Mouse (Mus musculus): ENCODE results near the gene Gsta3.
"Not testable (repeated sequence)": the region's sequence is repeated elsewhere in the genome, so short reads cannot be mapped to it uniquely, and the experiment has no call there.

Gsta3 gene

DNA sequence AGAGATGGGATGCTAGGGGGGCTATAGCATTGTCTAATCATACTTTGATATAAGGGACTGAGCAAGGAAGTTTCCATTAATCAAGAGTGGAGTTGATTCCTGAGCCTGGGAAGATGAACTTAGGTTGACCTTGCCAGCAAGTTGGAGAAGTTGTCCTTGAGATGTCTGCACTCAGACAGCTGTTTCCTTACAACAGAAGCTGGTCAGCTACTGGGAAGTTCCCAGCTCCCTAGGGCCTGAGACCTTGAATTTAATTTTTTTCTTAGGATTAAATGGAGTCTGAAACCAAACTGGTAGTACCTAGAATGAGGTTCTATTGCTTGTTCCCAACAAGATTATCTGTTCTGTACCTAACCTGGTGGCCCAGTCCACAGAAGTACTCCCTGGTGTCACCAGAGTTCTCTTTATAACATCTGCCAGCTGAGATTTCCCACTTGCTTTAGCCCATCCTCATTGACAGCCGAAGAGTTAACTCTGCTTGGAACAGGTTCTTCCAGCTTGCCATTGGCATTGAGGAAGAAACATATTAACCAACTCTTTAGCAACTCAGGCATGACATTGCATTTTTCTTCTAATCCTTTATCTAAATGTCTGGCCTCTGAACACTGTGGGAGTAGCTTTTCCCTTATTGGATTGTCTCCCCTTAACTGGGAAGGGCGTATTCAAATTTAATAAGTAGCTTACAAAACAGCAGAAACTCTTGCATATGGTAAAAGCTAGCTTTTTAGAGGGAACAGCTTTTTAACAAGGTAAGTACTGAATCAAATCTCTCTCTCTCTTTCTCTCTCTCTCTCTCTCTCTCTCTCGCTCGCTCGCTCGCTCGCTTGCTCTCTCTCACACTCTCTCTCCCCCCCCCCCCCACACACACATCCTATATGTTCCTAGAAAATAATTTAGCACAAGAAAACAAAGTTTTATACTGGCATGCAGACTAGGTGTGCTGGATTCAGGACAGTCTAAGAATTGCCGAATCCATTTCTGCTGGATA lies at the start of gene Gsta3:
TSS of gene Gsta3 (plus strand) at position 679 of the 988 bp plus-strand sequence.
- DNase-seq (ENCODE audit: low spot score) = no peak

DNA sequence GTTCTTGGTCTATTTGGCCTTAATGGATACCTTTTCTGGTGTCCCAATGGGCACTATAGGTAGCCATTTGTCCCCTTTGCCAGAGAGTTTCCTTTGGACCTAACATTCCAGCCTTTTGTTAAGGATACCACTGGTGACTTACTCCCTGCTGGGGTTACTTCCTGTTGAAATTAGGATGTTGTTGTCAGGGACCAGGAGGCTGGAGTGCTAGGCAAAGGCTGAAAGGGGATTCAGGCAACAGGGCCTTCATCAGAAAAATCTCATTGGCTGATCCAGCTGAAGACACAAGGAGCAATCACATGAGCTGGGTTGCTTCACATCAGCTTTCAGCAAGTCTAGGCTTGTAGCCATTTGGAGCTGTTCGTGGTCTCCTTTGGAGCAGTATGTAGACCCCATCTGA lies 34.1 kb upstream of the Gsta3 start:
- no peak for DNase-seq (ENCODE audit: low spot score)

DNA sequence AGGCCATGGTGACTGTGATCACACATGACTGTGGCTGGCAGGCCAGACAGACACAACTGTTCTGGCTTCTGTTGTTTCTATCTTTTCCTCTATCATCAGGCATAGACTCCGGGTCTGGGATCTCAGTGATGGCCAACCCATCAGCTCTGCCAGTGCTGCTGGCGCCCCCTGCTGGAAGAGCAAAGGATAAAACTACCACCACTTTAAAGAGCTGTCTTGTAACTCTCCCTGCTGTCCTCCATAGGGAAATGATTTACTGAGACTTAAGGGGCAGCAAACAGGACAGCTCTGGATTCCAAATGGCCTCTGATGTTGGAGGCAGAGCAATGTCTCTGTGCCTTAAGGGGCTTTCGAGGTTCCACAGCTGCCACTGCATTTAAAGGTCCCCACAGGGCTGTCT lies 26.9 kb upstream of the Gsta3 start:
- DNase-seq (ENCODE audit: low spot score) = not testable (repeated sequence)

DNA sequence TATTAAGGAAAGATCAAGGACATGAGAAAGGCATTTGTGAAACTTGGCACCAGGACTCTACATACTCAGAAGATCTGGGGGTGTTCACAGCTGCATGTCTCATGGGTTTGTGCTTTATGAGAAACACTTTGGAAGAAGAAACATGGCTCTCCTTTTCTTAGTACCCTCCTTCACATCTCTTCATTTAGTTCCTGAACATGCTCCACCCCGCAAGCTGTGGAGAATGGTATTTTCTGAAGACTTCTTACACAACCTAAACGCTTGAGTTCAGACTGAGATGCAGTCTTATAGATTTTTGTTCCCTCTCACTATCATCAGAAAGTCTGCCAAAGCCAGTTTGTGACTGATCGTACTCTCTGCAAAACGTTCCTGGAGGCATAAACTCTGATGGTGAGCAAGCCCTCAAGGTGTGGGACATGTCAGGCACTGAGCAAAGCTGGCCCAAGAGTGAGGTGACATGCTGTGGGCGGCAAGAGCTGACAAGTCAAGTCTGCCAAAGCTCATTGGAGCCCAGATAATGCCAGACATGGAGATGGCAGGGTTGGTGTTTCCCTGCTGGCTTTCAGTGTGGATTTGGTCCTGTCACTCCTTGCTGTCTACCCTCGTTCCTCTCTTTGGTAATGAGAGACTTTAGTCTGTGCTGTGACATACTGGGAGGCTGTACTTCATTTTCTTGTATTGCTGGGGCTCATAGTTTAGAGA lies 26.2 kb upstream of the Gsta3 start:
- not testable (repeated sequence) for DNase-seq (ENCODE audit: low spot score)

DNA sequence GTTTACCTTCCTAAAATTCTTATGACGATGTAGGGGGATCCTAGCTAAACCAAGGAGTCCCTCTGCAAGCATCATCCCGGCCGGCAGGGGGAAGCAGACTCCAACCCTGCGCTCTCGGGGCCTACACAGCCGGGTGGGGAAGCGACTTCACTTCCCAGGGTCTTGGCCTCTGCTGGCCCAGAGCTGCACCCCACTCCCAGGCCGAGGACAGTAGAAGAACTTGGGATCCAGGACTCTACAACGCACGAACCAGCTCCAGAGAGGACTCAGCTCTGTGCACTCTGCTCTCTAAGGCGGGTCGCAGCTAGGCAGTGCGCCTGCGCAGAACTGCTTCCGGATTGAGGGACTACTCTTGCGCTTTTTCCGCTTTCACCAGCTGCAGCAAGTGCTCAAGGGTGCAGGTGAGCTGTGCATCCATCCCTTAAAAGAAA lies 21.9 kb upstream of the Gsta3 start, which contains the start of gene Tmem14a:
TSS of gene Tmem14a (plus strand) at position 87 of the 431 bp plus-strand sequence.
- peak; percentile 76 for DNase-seq (ENCODE audit: low spot score)

DNA sequence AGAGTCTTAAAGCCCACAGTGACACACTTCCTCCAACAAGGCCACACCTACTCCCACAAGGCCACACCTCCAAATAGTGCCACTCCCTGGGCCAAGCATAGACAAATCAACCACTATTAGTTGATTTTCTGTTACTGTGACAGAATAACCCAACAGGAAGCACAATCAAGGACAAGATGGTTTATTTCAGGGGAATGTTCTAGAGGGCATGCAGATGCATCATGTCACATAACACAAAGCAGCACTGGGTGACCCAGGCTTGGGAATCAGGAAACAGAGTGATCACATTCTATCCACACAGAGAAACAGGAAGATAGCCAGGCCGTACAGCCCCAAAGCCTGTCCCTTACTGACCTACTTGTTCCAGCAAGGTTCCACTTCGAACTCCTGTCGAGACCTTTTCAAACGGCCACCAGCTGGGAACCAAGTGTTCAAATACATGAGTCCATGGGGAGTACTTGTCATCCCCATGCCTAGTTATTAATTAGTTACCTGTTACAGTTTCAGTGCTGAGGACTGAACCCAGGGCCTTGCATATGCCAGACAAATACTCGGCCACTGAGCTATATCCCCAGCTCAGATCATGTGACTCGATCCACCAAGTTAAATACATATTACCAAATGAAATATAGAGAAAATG lies 12.5 kb upstream of the Gsta3 start:
- DNase-seq (ENCODE audit: low spot score) = no peak

DNA sequence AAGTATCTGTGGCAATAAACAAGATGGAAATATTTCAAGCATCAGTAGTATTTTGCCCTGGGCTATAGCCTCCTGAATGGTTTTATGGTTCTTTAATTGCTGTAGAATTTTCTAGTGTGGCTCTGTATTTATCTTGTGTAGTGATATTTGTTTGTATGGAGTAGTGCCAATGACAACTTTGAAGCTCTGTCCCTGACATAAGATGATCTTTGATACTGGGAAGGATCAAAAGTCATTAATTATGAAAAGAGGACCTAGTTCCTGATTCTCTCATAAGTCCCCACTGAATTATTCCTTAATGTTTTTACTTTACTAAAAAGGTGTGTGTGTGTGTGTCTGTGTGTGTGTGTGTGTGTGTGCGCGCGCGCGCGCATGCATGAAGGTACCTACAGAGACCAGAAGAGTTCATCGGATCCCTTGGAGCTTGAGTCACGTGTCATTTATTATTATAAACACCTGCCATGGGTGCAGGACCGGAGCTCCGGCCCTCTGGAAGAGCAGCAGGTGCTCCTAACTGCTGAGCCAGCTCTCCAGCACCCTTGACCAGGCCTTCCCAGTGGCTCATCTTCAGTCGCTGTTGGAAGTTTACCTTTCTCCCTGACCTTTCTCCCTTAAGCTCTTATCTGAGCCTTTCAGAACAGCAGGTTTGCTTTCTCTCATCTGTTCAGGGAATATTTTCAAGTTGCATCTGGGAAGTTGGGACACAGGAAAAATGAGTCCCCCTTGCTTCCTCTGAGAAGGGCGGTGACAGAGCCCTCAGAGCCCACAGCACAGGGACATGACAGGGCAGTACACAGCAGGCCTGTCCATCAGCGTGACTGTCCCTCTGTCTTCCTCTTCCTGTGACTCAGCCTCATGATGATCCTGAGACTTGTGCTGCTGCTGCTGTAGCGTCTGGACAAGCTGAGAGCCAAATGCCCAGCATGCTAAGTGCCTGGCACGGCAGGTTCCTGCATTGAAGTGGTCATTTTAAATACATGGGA lies 11.4 kb upstream of the Gsta3 start:
- not testable (repeated sequence) for DNase-seq (ENCODE audit: low spot score)

DNA sequence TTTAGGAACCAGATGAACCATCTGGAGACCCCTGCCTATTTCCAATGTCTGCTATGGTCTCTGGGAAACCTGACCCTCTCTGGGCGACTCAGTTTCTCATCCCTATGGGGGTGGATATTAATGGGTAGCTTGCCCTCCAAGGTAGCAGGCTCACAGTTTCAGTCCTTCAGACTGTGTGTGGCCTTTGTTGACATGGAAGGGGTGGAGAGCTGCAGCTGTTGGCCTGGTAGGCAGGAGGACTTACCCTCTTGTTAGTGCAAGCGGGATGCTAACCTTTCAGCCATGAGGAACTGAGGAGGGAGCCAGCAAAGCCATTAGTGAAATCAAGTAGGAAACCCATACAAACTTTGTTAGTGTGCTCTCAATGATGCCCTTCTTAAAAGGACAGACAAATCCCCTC lies 10.0 kb upstream of the Gsta3 start:
- DNase-seq (ENCODE audit: low spot score) = no peak

DNA sequence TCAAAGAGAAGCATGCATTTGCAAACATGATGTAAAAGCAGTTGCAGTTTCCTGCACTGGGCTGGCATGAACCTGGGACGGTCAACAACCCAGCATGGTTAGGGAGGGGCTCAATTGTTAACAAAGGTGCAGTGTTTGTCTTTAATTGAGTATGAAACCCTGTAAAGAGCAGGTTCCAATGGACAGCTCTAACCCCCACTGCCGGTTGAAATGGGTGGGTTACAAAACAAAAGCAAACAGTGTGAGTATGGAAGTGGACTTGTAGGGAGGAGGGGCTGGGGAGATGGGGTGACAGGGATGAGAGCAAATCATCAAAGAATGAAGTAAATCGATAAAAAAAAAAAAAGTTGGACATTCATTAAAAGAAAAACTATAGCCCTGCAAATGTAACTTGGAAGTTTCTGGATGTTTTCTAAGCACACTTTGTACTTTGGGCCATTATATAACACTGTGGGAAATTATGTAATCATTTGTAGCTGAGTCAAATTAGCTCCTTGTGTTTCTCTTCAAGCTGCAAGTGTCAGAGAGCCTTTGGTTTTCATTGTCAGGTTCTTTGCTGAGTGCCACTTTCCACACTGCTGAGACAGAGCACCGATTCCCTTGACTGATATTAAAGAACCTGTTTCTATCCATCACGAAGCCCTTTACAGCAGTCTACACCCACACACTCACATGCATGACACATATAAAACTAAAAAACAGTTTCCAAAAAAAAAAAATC lies 8.5 kb upstream of the Gsta3 start:
- peak; percentile 69 for DNase-seq (ENCODE audit: low spot score)

DNA sequence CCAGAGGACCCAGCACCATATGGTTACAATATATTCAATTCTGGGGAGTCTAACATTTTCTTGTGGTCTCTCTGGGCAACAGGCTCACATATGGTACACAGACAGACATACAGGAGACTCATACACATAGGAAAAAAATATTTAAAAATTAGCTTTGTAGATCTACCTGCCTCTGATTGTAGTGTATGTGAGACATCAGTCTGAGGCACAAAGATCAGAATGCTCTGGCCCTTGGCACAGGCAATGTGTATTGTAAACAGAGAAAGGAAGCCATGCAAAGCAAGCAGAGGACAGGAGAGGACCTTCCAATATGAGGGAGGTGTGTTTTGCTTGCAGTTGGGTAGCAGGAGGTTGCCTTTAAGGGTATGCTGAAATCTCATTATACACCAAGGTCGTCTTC lies 7.9 kb upstream of the Gsta3 start:
- no peak for DNase-seq (ENCODE audit: low spot score)

DNA sequence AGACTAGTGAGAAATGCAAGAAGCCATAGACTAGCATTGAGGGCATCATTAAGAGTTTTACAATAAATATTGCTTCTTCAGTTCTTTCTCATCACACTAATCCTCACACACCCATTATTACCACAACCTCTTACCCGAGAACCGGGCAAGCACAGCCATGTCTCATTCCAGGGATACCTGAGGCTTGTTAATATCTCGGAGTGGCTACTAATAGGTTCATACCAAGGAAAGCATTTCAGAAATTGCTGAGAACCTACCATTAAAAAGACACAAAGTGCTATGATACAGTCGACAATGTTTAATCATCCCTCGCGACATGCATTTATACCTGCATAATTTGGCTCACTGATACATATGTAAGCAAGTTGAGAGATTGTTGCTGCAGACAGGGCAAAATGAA lies 5.0 kb upstream of the Gsta3 start:
- DNase-seq (ENCODE audit: low spot score) = no peak

DNA sequence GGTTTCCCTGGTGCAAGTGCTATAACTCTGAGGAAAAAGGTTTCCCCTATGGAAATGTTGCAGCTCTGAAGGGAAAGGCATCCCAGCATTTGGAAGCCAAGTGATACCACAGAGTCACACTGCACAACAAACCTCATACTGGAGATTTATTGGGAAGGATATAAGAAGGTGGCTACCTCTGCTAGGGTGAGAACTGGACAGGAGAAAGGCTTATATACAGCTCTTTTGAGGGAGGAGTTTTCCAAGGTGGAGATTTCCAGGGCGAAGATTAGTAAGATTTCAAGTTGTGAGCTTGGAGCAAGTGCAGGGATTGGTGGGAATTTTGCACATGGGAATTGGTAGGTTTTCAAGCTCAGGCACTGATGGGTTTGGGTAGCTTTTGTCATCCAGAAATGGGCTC lies 707 bp downstream of the Gsta3 start:
- DNase-seq (ENCODE audit: low spot score) = no peak

DNA sequence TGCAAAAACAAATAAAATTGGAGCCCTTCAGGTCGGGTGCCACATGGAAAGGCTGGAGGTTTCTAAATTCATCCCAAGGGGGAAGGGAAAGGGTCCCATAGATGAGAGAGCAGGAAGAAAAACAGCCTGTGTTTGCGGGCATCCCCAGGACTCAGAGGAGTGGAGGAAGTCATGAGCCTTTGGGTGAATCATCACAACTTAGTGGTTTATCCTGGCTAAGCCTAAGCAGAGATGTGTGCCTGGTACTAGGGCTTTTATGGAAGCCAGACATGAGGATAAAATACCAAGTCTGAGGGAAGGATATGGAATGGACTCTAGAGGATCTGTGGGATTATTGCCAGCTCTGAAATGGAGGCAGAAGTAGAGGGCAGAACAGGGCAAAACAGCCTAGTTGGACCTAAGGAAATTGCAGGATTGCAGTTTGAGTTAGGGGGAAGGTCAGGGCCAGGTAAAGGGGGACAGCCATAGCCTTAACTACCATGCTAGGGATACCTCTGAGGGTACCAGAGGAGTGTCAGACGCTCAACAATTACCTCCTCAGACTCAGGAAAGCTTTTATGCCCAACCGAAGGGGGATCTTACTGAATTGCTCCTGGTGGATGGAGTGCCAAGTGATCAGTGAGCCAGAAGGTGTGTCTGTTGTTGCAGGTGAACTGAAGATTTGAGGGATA lies 4.0 kb downstream of the Gsta3 start:
- no peak for DNase-seq (ENCODE audit: low spot score)

DNA sequence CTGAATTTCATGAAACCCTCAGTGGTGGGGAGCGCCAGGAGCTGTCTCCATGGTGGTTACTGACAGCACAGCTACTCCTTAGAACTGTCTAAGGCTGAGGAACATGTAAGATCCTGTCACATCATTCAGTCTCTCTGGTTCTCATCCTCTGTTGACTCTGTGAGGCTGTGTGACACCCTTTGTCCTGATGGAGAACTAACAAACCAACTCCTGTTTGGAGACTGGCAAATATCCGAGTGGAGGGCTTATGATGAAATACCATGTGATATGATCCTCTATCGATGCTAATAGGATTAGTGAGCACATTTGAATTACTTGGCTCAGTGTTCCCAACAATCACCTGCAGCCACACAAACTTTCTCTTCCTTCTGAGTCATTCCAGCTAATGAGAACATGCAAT lies 5.7 kb downstream of the Gsta3 start:
- no peak for DNase-seq (ENCODE audit: low spot score)

DNA sequence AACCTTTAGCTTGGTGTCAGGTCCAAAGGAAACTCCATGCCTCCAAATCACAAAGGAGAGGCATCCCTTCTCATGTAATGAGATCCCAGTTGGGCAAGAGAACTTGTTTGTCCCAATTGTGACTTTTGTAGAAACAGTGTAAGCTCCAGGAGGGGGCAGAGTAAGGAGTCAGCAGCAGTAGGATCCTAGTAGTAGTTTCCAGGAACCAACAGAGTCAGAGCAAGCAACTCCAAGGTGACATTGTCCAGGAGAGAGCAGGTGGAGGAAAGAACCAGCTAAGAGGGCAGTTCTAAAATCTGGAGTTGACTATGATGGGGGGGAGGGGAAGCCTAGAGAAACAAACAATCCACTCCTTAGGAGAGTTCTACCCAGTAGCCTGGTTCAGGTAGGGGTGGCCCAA lies 7.5 kb downstream of the Gsta3 start:
- DNase-seq (ENCODE audit: low spot score) = no peak

DNA sequence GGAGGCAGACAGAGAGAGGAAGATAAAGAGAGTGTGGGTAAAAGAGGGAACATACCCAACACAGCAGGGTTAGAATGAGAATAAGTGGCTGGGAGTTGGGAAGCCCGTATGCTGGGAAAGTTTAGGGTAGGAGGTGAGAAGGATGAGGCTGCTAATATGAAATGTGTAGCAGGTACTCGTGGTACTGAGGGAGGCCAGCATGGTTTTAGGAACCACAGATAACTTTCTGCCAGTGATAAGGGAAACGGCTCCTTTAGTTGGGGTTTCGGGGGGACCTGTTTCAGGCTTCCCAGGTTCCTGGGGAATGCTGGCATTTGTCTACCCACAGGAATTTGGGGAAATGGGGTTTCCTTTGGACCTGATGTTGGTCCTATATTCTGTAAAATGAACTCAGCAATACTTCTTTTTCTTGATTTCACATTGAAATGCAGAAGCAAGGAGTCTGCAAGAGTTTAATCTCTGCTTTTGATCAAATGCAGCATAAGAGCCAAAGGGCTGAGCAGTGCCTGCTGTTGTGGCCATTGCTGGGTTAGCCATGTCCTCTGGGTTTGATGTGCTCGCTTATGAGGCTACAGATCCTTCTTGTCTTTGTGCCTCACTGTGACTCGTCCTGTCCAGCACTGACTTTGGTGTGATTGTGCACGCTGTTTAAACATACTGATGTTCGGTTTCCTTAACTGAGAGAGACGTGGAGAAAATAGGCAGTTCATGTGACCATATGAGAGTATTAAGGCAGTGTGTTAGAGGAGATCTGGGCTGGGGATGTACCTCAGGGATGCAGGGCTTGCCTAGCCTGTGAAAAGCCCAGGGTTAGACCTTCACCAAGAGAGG lies 8.4 kb downstream of the Gsta3 start:
- no peak for DNase-seq (ENCODE audit: low spot score)

DNA sequence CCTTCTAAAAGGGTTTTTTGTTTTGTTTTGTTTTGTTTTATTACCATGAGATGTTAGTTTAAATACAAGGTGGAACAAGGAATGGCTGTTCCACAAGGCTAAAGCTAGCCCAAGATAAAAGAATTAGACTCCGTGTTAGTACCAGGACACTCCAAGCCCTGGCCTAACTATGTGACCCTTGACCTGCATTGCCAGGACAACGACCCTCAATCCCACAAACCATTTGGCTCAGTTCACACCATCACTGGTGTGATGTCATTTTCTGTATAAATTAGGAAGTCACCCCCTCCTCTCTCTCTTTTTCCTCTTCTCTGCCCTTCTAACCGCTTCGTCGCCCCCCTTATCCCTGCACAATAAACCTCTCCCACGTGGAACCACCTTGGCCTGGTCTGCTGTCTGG lies 11.3 kb downstream of the Gsta3 start:
- no peak for DNase-seq (ENCODE audit: low spot score)

DNA sequence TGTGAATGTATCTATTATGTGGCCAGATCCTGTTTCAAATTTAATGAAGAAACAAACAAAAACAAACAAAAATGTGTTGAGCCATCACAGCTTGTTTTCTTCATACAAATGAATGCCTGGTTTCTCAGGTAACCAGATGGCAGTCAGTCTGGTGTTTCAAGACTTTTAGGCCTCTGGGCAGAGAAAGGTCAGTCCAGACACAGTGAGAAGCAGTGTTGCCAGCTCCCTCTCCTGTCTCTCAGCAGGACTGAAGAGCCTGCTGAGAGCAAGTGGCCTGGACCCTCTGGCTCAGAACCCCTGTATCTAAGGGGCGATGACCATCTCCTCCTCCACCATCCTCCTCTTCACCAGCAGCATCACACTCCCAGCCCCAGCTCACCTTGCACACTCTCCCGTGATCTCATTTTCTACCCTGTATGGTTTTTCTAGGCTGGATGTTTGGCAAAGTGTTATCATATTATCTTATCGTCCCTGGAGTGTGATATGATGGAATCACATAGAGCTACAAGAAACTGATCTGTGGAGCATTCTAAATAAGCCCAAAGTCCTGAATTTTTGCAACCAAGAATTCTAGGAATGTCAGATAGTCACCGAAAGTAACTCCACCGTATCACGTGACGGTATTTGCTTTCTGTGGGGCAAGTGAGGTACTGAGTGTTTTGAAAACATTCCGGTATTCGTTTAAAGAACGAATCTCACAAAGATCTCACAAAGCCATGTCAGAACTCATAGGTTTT lies 12.3 kb downstream of the Gsta3 start:
- DNase-seq (ENCODE audit: low spot score) = no peak

DNA sequence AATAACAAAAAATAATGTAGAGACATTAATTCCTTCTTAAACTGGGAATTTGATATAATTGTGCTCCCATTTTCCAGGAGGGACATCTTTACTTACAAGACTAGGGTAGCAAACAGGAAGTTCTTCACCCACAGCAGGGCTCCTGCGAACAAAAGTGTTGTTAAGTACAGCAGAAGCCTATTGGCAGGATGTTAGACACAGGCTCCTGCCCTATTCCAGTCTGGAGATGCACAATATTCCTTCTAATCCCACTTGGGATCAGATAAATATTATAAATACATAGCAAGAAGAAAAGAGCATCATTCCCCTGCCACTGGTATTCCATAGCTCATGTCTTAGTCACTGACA lies 12.9 kb downstream of the Gsta3 start:
- DNase-seq (ENCODE audit: low spot score) = no peak
